Mouse (Mus musculus): Measurements from ENCODE around the gene Dlgap5. TPM values are rescaled to one million over a fixed set of nuclear protein-coding genes. Genes with fewer than 3 reads are reported as not detected.

The Dlgap5 gene
- total and polyA plus RNA-seq, 2 experiments from 2014 or later: 4.1 to 8.5 TPM

DNA sequence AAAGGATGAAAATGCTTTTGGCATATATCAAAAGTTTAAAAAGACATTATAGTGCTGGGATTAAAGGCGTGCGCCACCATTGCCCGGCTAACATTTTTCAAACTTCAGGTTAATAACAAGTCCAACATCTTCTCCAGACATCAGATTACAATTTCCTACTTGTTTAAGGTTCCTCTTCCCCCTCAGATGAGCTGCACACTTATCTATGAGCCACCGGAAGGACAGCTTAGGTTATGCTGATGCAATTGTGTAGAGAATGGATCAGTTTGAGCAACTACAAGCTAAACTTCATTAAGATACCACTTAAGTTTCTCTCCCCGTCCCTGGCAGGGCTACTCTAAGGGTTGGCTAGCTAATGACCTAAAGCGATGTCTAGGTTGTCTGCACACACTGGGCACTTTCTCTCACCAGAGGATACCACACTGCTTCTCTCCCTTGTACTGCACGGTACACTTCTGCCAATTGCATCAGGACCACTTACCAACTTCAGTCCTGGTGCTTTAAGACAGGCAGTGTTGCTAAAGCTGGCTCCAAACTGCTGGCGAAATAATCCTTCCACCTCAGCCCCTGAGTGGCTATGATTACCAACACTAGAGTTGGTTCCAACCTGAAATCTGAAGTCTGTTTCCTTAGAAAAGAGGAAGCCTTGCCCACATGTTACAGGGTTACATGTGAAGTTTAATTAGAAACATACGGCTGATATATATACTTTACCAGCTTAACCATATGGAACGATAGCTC lies 24.7 kb downstream of the Dlgap5 start:
- Histone ChIP-seq H3K27me3 (ENCODE audit: control insufficient read depth, insufficient read depth, low read length) (no peaks in the 10 kb centered on the region), H3K27ac (ENCODE audit: low read depth) (no peak overlapping the region), H3K4me3 (ENCODE audit: low read depth, low read length) (no peak overlapping the region), H3K4me1 (ENCODE audit: control insufficient read depth, insufficient read depth) (no peaks in the 10 kb centered on the region), H3K36me3 (replicated peaks; ENCODE audit: control insufficient read depth, insufficient read depth, low read length) (peaks cover 84% of the 10 kb centered on the region), H3K4me2 (ENCODE audit: low read depth, low read length) (no peak overlapping the region), H3K9ac (replicated peaks; ENCODE audit: low read depth, low read length) (no peak overlapping the region), H3K9me3 (replicated peaks; ENCODE audit: control insufficient read depth, low read length) (no peaks in the 10 kb centered on the region)
- no peak for ATAC-seq (ENCODE audit: insufficient read depth, low read depth)
- TF ChIP-seq EP300 (IDR thresholded peaks at IDR 0.05; ENCODE audit: low read depth) (no peak), CTCF (IDR thresholded peaks at IDR 0.05; ENCODE audit: low read depth) (no peak)
- 92% methylated on average over 10 of the region's 10 CpGs for WGBS
- DNase-seq (ENCODE audit: low spot score): no peak

DNA sequence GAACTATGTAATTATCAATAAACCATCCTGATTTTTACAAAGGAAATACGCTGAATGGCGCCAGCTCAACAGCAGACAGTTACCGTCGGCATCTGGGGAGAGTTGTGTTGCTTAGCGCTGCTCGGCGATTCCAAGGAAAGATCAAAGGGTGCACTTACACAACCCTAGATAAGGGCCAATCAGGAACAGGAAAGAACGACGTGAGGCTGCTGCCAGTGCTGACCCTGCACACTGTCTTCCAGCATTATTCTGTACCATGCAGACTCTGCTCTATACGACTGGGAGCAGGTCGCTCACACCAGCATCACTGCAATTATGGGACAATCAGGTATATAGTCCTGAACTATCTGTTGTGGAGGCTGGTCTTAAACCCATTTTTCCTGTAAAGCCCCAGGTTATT lies 32.1 kb downstream of the Dlgap5 start:
- H3K4me3 ChIP-seq (ENCODE audit: low read depth, low read length): no peak overlapping the region
- no peaks in the 10 kb centered on the region for H3K27me3 ChIP-seq (ENCODE audit: control insufficient read depth, insufficient read depth, low read length)
- no peaks in the 10 kb centered on the region for H3K9me3 ChIP-seq (replicated peaks; ENCODE audit: control insufficient read depth, low read length)
- 0 out of 2 replicates have a peak, but pooled peaks cover 4% of the 10 kb centered on the region for H3K4me1 ChIP-seq (ENCODE audit: control insufficient read depth, insufficient read depth)
- no peak overlapping the region for H3K27ac ChIP-seq (ENCODE audit: low read depth)
- H3K4me2 ChIP-seq (ENCODE audit: low read depth, low read length): no peak overlapping the region
- TF ChIP-seq CTCF (IDR thresholded peaks at IDR 0.05; ENCODE audit: low read depth) (no peak), EP300 (IDR thresholded peaks at IDR 0.05; ENCODE audit: low read depth) (no peak)
- H3K36me3 ChIP-seq (replicated peaks; ENCODE audit: control insufficient read depth, insufficient read depth, low read length): peaks cover 38% of the 10 kb centered on the region
- 35% methylated on average over 11 of the region's 11 CpGs for WGBS
- ATAC-seq (ENCODE audit: insufficient read depth, low read depth) (no peak), DNase-seq (ENCODE audit: low spot score) (no peak)
- no peak overlapping the region for H3K9ac ChIP-seq (replicated peaks; ENCODE audit: low read depth, low read length)

DNA sequence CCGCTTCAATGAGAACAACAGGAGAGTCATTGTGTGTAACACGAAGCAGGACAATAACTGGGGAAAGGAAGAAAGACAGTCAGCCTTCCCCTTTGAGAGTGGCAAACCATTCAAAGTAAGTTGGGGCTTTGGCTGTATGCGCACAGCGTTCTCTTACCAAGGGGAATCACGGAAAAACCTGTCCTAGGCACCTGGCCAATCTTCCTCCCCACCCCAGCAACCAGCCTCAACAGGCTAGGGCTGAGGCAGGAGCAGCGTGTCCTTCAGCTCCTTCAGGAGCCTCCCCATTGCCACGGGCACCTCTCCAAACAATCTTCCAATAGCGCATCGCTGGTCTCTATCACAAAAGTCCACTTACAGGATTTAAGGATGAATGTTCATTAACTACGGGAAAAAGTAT lies 33.6 kb downstream of the Dlgap5 start:
- Histone ChIP-seq H3K27ac (ENCODE audit: low read depth) (no peak overlapping the region), H3K36me3 (replicated peaks; ENCODE audit: control insufficient read depth, insufficient read depth, low read length) (peaks cover 25% of the 10 kb centered on the region), H3K4me2 (ENCODE audit: low read depth, low read length) (no peak overlapping the region), H3K27me3 (ENCODE audit: control insufficient read depth, insufficient read depth, low read length) (no peaks in the 10 kb centered on the region), H3K4me1 (ENCODE audit: control insufficient read depth, insufficient read depth) (0 out of 2 replicates have a peak, but pooled peaks cover 4% of the 10 kb centered on the region), H3K9me3 (replicated peaks; ENCODE audit: control insufficient read depth, low read length) (no peaks in the 10 kb centered on the region), H3K9ac (replicated peaks; ENCODE audit: low read depth, low read length) (no peak overlapping the region), H3K4me3 (ENCODE audit: low read depth, low read length) (no peak overlapping the region)
- DNase-seq (ENCODE audit: low spot score) (no peak), ATAC-seq (ENCODE audit: insufficient read depth, low read depth) (no peak)
- 88% methylated on average over 10 of the region's 10 CpGs for WGBS
- no peak for TF ChIP-seq CTCF (IDR thresholded peaks at IDR 0.05; ENCODE audit: low read depth)
- no peak for TF ChIP-seq EP300 (IDR thresholded peaks at IDR 0.05; ENCODE audit: low read depth)

DNA sequence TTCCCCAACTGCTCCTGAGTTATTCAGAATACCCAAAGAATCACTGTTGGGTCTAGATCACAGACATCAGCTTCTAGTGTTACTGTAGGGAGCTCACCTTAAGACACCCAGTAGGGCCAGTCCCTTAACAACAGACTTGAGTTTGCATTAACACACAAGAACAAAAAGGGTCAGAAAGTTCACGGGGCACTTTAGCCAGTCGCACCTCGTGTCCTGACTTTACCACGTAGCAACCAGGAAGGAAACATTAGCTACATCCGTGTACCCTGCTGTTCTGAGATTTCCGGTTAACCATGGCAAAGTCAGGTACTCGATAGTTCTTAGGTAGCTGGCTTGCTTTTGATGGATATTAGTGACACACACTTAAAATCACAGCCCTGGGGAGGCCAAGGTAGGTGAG lies 34.3 kb downstream of the Dlgap5 start:
- Histone ChIP-seq H3K27ac (ENCODE audit: low read depth) (no peak overlapping the region), H3K36me3 (replicated peaks; ENCODE audit: control insufficient read depth, insufficient read depth, low read length) (peaks cover 17% of the 10 kb centered on the region), H3K27me3 (ENCODE audit: control insufficient read depth, insufficient read depth, low read length) (no peaks in the 10 kb centered on the region), H3K4me1 (ENCODE audit: control insufficient read depth, insufficient read depth) (0 out of 2 replicates have a peak, but pooled peaks cover 4% of the 10 kb centered on the region), H3K4me3 (ENCODE audit: low read depth, low read length) (no peak overlapping the region), H3K9ac (replicated peaks; ENCODE audit: low read depth, low read length) (no peak overlapping the region), H3K9me3 (replicated peaks; ENCODE audit: control insufficient read depth, low read length) (no peaks in the 10 kb centered on the region), H3K4me2 (ENCODE audit: low read depth, low read length) (no peak overlapping the region)
- WGBS: 80% methylated on average over 7 of the region's 7 CpGs
- TF ChIP-seq EP300 (IDR thresholded peaks at IDR 0.05; ENCODE audit: low read depth) (no peak), CTCF (IDR thresholded peaks at IDR 0.05; ENCODE audit: low read depth) (no peak)
- DNase-seq (ENCODE audit: low spot score) (no peak), ATAC-seq (ENCODE audit: insufficient read depth, low read depth) (no peak)

DNA sequence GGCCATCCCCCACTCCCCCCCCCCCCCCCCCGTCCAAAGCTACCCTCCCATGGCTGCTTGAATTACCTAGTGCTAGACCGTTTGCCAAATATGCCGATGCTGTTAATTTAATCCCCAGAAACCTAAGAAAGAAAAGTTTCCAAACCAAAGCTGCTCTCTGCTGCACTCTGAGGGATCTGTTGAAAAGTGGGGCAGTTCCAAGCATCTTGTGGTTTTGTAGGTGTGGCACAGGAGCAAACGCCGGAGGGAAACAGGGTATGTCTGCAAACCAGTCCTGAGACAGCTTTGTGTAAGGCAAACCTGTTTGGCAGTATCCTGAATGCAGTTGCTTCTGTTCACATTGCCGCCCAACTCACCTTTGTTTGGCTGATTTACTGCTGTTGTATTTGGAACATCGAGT lies 39.9 kb downstream of the Dlgap5 start:
- 76% methylated on average over 6 of the region's 7 CpGs for WGBS
- no peak for ATAC-seq (ENCODE audit: insufficient read depth, low read depth)
- Histone ChIP-seq H3K4me3 (ENCODE audit: low read depth, low read length) (no peak overlapping the region), H3K9me3 (replicated peaks; ENCODE audit: control insufficient read depth, low read length) (no peaks in the 10 kb centered on the region), H3K36me3 (replicated peaks; ENCODE audit: control insufficient read depth, insufficient read depth, low read length) (no peaks in the 10 kb centered on the region), H3K27me3 (ENCODE audit: control insufficient read depth, insufficient read depth, low read length) (peaks cover 13% of the 10 kb centered on the region), H3K4me2 (ENCODE audit: low read depth, low read length) (no peak overlapping the region), H3K9ac (replicated peaks; ENCODE audit: low read depth, low read length) (no peak overlapping the region), H3K4me1 (ENCODE audit: control insufficient read depth, insufficient read depth) (peaks cover 13% of the 10 kb centered on the region), H3K27ac (ENCODE audit: low read depth) (no peak overlapping the region)
- TF ChIP-seq EP300 (IDR thresholded peaks at IDR 0.05; ENCODE audit: low read depth) (no peak), CTCF (IDR thresholded peaks at IDR 0.05; ENCODE audit: low read depth) (no peak)
- no peak for DNase-seq (ENCODE audit: low spot score)

DNA sequence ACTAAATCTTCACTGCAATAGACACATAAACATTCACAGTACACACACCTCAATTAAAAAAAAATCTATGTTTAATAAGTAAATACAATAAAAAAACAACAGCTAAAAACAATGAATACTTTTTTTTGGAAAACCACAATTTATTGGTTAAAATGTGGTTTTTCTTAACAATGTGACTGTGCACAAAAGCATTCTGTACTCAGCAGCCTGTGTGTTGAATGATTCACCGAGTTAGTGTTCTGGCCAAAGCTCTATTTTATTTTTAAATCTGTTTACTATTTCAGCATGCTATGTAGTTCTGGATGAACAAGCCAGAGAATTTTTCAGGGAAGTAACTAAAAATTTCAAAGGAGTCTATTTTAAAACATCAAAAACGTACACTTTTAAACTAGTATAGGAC lies 41.7 kb downstream of the Dlgap5 start:
- Histone ChIP-seq H3K9ac (replicated peaks; ENCODE audit: low read depth, low read length) (no peak overlapping the region), H3K4me3 (ENCODE audit: low read depth, low read length) (no peak overlapping the region), H3K27me3 (ENCODE audit: control insufficient read depth, insufficient read depth, low read length) (peaks cover 21% of the 10 kb centered on the region), H3K36me3 (replicated peaks; ENCODE audit: control insufficient read depth, insufficient read depth, low read length) (no peaks in the 10 kb centered on the region), H3K27ac (ENCODE audit: low read depth) (no peak overlapping the region), H3K4me1 (ENCODE audit: control insufficient read depth, insufficient read depth) (peaks cover 9% of the 10 kb centered on the region), H3K9me3 (replicated peaks; ENCODE audit: control insufficient read depth, low read length) (no peaks in the 10 kb centered on the region), H3K4me2 (ENCODE audit: low read depth, low read length) (no peak overlapping the region)
- ATAC-seq (ENCODE audit: insufficient read depth, low read depth): no peak
- no peak for DNase-seq (ENCODE audit: low spot score)
- TF ChIP-seq EP300 (IDR thresholded peaks at IDR 0.05; ENCODE audit: low read depth): no peak
- 55% methylated on average over 2 of the region's 2 CpGs for WGBS
